Mouse (Mus musculus) C2C12 (cell line): Measurements from ENCODE around the gene Tmc2.

Source experiments
- CTCF ChIP-seq: IDR thresholded peaks from one replicate; pipeline ENCODE4 v1.5.1; 2011; ENCODE audit not compliant: control insufficient read depth, insufficient read depth, insufficient read length
- FOSL1 ChIP-seq: IDR thresholded peaks from one replicate; pipeline ENCODE4 v1.8.0; 2011; ENCODE audit warnings: mild to moderate bottlenecking, low read length; ENCODE audit not compliant: poor library complexity, insufficient read depth, severe bottlenecking
- MYOD1 ChIP-seq: IDR thresholded peaks from one replicate; pipeline ENCODE4 v1.6.1; 2011; ENCODE audit warnings: low read depth; ENCODE audit not compliant: control insufficient read depth, insufficient read length
- MYOG ChIP-seq: IDR thresholded peaks from one replicate; pipeline ENCODE4 v1.6.1; 2011; ENCODE audit not compliant: control insufficient read depth, insufficient read length; ENCODE audit errors: extremely low read depth

DNA sequence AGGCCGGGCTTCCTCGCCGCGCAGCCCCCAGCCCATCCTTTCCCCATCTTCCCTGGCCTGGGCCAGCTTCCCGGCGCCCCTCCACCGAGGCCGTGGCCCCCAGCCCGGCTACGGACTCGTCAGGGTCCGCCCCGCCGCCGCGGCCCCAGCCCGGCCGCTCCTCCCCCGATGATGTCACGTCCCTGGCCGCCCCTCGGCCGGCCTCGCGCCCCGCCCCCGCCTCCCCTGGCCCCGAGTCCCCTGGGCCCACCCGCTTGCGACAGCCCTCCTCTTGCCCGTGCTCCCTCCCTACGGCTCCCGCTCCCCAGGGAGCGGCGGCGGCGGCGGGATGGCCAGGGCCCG is 99.9 kb downstream of the Tmc2 start, which contains the start of gene Ebf4:
- TF ChIP-seq CTCF (no peak), FOSL1 (no peak), MYOD1 (no peak), MYOG (no peak)
